Mouse (Mus musculus): ENCODE results near the gene Lclat1. TPM values are rescaled to one million over a fixed set of nuclear protein-coding genes. Genes with fewer than 3 reads are reported as not detected.
A peak's percentile ranks its signal among the peaks of the same experiment; 100 is the strongest.
"Not testable (repeated sequence)": the region's sequence is repeated elsewhere in the genome, so short reads cannot be mapped to it uniquely, and the experiment has no call there.

Gene Lclat1
- polyA plus RNA-seq, 1 experiment from 2014 or later = 20.5 TPM

GRCm38 (mm10) chr17:73145426-73145825, 37.6 kb downstream of the Lclat1 start:
- ATAC-seq (ENCODE audit: low read depth) = no peak
- WGBS = 82% methylated on average over 2 of the region's 2 CpGs
- no peaks in the 10 kb centered on the region for H3K9me3 ChIP-seq (ENCODE audit: control insufficient read depth, low read length)
- H3K9ac ChIP-seq (ENCODE audit: low read length) = no peak overlapping the region
- no peaks in the 10 kb centered on the region; the same call in 1 of the 2 replicates for H3K4me1 ChIP-seq (replicated peaks; ENCODE audit: control insufficient read depth, insufficient read depth, low read length)
- no peaks in the 10 kb centered on the region for H3K27me3 ChIP-seq (ENCODE audit: control insufficient read depth, insufficient read depth, low read depth, low read length)
- no peaks in the 10 kb centered on the region for H3K36me3 ChIP-seq (ENCODE audit: control insufficient read depth, insufficient read depth, low read length)
- H3K4me3 ChIP-seq (ENCODE audit: low read length) = no peak overlapping the region
- no peak overlapping the region for H3K4me2 ChIP-seq (ENCODE audit: low read depth, low read length)
- H3K27ac ChIP-seq (ENCODE audit: low read length) = no peak overlapping the region

GRCm38 (mm10) chr17:73148607-73149006, 40.8 kb downstream of the Lclat1 start:
- Histone ChIP-seq H3K4me3 (ENCODE audit: low read length) (no peak overlapping the region), H3K4me1 (replicated peaks; ENCODE audit: control insufficient read depth, insufficient read depth, low read length) (no peaks in the 10 kb centered on the region), H3K9me3 (ENCODE audit: control insufficient read depth, low read length) (no peaks in the 10 kb centered on the region), H3K9ac (ENCODE audit: low read length) (no peak overlapping the region), H3K36me3 (ENCODE audit: control insufficient read depth, insufficient read depth, low read length) (no peaks in the 10 kb centered on the region), H3K27ac (ENCODE audit: low read length) (no peak overlapping the region), H3K4me2 (ENCODE audit: low read depth, low read length) (no peak overlapping the region), H3K27me3 (ENCODE audit: control insufficient read depth, insufficient read depth, low read depth, low read length) (no peaks in the 10 kb centered on the region)
- 74% methylated on average over 2 of the region's 2 CpGs for WGBS
- no peak for ATAC-seq (ENCODE audit: low read depth)

- H3K9ac ChIP-seq (ENCODE audit: low read length); H3K36me3 ChIP-seq (ENCODE audit: control insufficient read depth, insufficient read depth, low read length); H3K4me2 ChIP-seq (ENCODE audit: low read depth, low read length); ATAC-seq (ENCODE audit: low read depth); H3K4me1 ChIP-seq (replicated peaks; ENCODE audit: control insufficient read depth, insufficient read depth, low read length); H3K4me3 ChIP-seq (ENCODE audit: low read length); H3K27me3 ChIP-seq (ENCODE audit: control insufficient read depth, insufficient read depth, low read depth, low read length); H3K27ac ChIP-seq (ENCODE audit: low read length); H3K9me3 ChIP-seq (ENCODE audit: control insufficient read depth, low read length): not testable (repeated sequence)
- WGBS = 82% methylated on average over 3 of the region's 3 CpGs
Measured at GRCm38 (mm10) chr17:73152790-73153525, 45.2 kb downstream of the Lclat1 start.

- no peak overlapping the region for H3K4me2 ChIP-seq (ENCODE audit: low read depth, low read length)
- H3K27me3 ChIP-seq (ENCODE audit: control insufficient read depth, insufficient read depth, low read depth, low read length) = no peaks in the 10 kb centered on the region
- no peak overlapping the region for H3K9ac ChIP-seq (ENCODE audit: low read length)
- H3K9me3 ChIP-seq (ENCODE audit: control insufficient read depth, low read length) = no peaks in the 10 kb centered on the region
- H3K4me3 ChIP-seq (ENCODE audit: low read length) = no peak overlapping the region
- H3K4me1 ChIP-seq (replicated peaks; ENCODE audit: control insufficient read depth, insufficient read depth, low read length) = no peaks in the 10 kb centered on the region
- no peak overlapping the region for H3K27ac ChIP-seq (ENCODE audit: low read length)
- WGBS = 79% methylated on average over 2 of the region's 2 CpGs
- no peak for ATAC-seq (ENCODE audit: low read depth)
- peaks cover 2% of the 10 kb centered on the region; the same call in 1 of the 2 replicates for H3K36me3 ChIP-seq (ENCODE audit: control insufficient read depth, insufficient read depth, low read length)
Measured at GRCm38 (mm10) chr17:73153672-73154071, 45.9 kb downstream of the Lclat1 start.

GRCm38 (mm10) chr17:73156606-73157005, 48.8 kb downstream of the Lclat1 start:
- no peaks in the 10 kb centered on the region for H3K9me3 ChIP-seq (ENCODE audit: control insufficient read depth, low read length)
- 73% methylated on average over 1 of the region's 1 CpGs for WGBS

GRCm38 (mm10) chr17:73161795-73162194, 54.0 kb downstream of the Lclat1 start:
- no peak for ATAC-seq (ENCODE audit: low read depth)
- Histone ChIP-seq H3K9me3 (ENCODE audit: control insufficient read depth, low read length) (no peaks in the 10 kb centered on the region), H3K4me1 (replicated peaks; ENCODE audit: control insufficient read depth, insufficient read depth, low read length) (peaks cover 3% of the 10 kb centered on the region; the same call in 1 of the 2 replicates), H3K4me3 (ENCODE audit: low read length) (no peak overlapping the region), H3K27ac (ENCODE audit: low read length) (no peak overlapping the region), H3K4me2 (ENCODE audit: low read depth, low read length) (no peak overlapping the region), H3K27me3 (ENCODE audit: control insufficient read depth, insufficient read depth, low read depth, low read length) (no peaks in the 10 kb centered on the region), H3K9ac (ENCODE audit: low read length) (no peak overlapping the region), H3K36me3 (ENCODE audit: control insufficient read depth, insufficient read depth, low read length) (peaks cover 3% of the 10 kb centered on the region)
- 46% methylated on average over 6 of the region's 6 CpGs for WGBS

More at GRCm38 (mm10) chr17:73156606-73157005, 48.8 kb downstream of the Lclat1 start:
- no peak overlapping the region for H3K27ac ChIP-seq (ENCODE audit: low read length)
- ATAC-seq (ENCODE audit: low read depth) = no peak
- H3K36me3 ChIP-seq (ENCODE audit: control insufficient read depth, insufficient read depth, low read length) = peaks cover 2% of the 10 kb centered on the region; the same call in 1 of the 2 replicates
- no peak overlapping the region for H3K9ac ChIP-seq (ENCODE audit: low read length)
- H3K4me3 ChIP-seq (ENCODE audit: low read length) = no peak overlapping the region
- no peak overlapping the region for H3K4me2 ChIP-seq (ENCODE audit: low read depth, low read length)
- H3K4me1 ChIP-seq (replicated peaks; ENCODE audit: control insufficient read depth, insufficient read depth, low read length) = no peaks in the 10 kb centered on the region; the same call in 1 of the 2 replicates
- no peaks in the 10 kb centered on the region for H3K27me3 ChIP-seq (ENCODE audit: control insufficient read depth, insufficient read depth, low read depth, low read length)

- Histone ChIP-seq H3K4me3 (ENCODE audit: low read length) (no peak overlapping the region), H3K27me3 (ENCODE audit: control insufficient read depth, insufficient read depth, low read depth, low read length) (no peaks in the 10 kb centered on the region), H3K4me1 (replicated peaks; ENCODE audit: control insufficient read depth, insufficient read depth, low read length) (peaks cover 3% of the 10 kb centered on the region; the same call in 1 of the 2 replicates), H3K27ac (ENCODE audit: low read length) (no peak overlapping the region), H3K9ac (ENCODE audit: low read length) (no peak overlapping the region), H3K4me2 (ENCODE audit: low read depth, low read length) (no peak overlapping the region), H3K36me3 (ENCODE audit: control insufficient read depth, insufficient read depth, low read length) (peaks cover 3% of the 10 kb centered on the region), H3K9me3 (ENCODE audit: control insufficient read depth, low read length) (no peaks in the 10 kb centered on the region)
- ATAC-seq (ENCODE audit: low read depth) = peak; percentile 83; the same call in 1 of the 2 replicates
- 59% methylated on average over 15 of the region's 15 CpGs for WGBS
Measured at GRCm38 (mm10) chr17:73162445-73163208, 54.8 kb downstream of the Lclat1 start.

- Histone ChIP-seq H3K27ac (ENCODE audit: low read length) (no peak overlapping the region), H3K27me3 (ENCODE audit: control insufficient read depth, insufficient read depth, low read depth, low read length) (no peaks in the 10 kb centered on the region), H3K4me3 (ENCODE audit: low read length) (no peak overlapping the region), H3K9me3 (ENCODE audit: control insufficient read depth, low read length) (no peaks in the 10 kb centered on the region), H3K4me1 (replicated peaks; ENCODE audit: control insufficient read depth, insufficient read depth, low read length) (peaks cover 3% of the 10 kb centered on the region; the same call in 1 of the 2 replicates), H3K4me2 (ENCODE audit: low read depth, low read length) (no peak overlapping the region), H3K9ac (ENCODE audit: low read length) (no peak overlapping the region), H3K36me3 (ENCODE audit: control insufficient read depth, insufficient read depth, low read length) (peaks cover 3% of the 10 kb centered on the region)
- peak; percentile 45; the same call in 1 of the 2 replicates for ATAC-seq (ENCODE audit: low read depth)
- 40% methylated on average over 3 of the region's 3 CpGs for WGBS
Measured at GRCm38 (mm10) chr17:73163597-73163996, 55.8 kb downstream of the Lclat1 start.

GRCm38 (mm10) chr17:73164121-73164520, 56.3 kb downstream of the Lclat1 start:
- Histone ChIP-seq H3K4me1 (replicated peaks; ENCODE audit: control insufficient read depth, insufficient read depth, low read length) (peaks cover 3% of the 10 kb centered on the region; the same call in 1 of the 2 replicates), H3K27me3 (ENCODE audit: control insufficient read depth, insufficient read depth, low read depth, low read length) (no peaks in the 10 kb centered on the region), H3K27ac (ENCODE audit: low read length) (no peak overlapping the region), H3K4me2 (ENCODE audit: low read depth, low read length) (no peak overlapping the region), H3K36me3 (ENCODE audit: control insufficient read depth, insufficient read depth, low read length) (peaks cover 3% of the 10 kb centered on the region), H3K9me3 (ENCODE audit: control insufficient read depth, low read length) (no peaks in the 10 kb centered on the region), H3K9ac (ENCODE audit: low read length) (no peak overlapping the region), H3K4me3 (ENCODE audit: low read length) (no peak overlapping the region)
- WGBS = 78% methylated on average over 2 of the region's 2 CpGs
- ATAC-seq (ENCODE audit: low read depth) = no peak
